Mouse (Mus musculus): ENCODE data around the gene Hvcn1. TPM values are rescaled to one million over a fixed set of nuclear protein-coding genes. Genes with fewer than 3 reads are reported as not detected.
A peak's percentile ranks its signal among the peaks of the same experiment; 100 is the strongest.

The Hvcn1 gene
- polyA plus RNA-seq, 1 experiment from 2014 or later = 1.4 TPM

DNA sequence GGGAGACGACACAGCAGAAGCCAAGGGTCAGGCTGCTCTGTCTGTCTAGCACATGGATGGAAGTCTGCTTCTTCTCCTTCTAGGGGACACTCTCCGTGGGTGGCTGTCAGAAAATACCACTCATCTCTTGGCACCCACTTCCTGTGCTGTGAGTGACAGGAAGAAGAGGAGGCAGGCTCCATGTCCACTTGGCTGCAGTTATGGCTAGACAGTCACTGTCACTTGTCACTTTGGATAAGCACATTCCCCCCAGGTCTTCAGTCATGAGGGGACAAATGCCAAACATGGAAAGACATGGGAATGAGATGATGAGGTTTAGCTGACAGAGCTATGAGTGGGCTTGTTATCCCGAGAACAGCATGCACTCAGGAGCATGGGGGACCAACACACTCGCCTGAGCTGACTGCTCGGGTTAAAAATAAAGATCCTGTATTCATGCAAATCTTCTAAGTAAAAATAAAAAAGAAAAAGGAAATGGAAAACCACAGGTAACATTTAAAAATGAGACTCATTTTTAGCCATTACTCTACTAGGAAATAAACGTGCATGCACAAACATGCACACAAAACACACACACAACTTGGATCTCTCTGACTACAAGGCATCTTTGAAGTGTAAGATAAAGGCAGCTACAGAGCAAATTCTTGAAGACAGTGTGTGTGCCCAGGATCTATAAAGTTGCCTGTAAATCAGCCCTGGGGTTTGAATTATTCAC lies 51.6 kb downstream of the Hvcn1 start:
- Histone ChIP-seq H3K4me3 (replicated peaks) (no peak overlapping the region), H3K9ac (no peak overlapping the region), H3K27ac (no peak overlapping the region), H3K36me3 (peaks cover 25% of the 10 kb centered on the region), H3K27me3 (no peaks in the 10 kb centered on the region), H3K9me3 (replicated peaks) (no peaks in the 10 kb centered on the region), H3K4me1 (replicated peaks) (peaks cover 15% of the 10 kb centered on the region), H3K4me2 (no peak overlapping the region)
- DNase-seq (no peak), ATAC-seq (ENCODE audit: low read depth) (no peak)
- WGBS (ENCODE audit: insufficient replicate concordance) = 49% methylated on average over 6 of the region's 6 CpGs

DNA sequence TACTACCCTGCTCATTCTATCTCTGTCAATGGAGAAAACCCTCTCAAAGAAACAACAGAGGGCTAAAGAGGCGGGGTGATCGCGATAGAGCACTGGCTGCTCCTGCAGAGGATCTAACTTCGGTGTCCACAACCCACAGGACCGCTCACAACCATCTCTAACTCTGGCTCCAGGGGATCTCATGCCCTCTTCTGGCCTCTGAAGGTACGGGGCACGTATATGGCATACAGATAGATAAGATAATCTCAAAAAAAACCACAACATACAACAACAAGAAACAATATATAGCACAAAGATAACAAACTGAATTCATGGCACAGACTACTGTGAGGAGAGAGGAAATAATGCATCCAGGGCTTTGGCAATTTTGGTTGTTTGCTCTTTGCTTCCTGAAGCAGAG lies 55.5 kb downstream of the Hvcn1 start:
- H3K4me3 ChIP-seq (replicated peaks) = no peak overlapping the region
- H3K9ac ChIP-seq = no peak overlapping the region
- ATAC-seq (ENCODE audit: low read depth) = no peak
- no peak for DNase-seq
- no peaks in the 10 kb centered on the region for H3K9me3 ChIP-seq (replicated peaks)
- H3K36me3 ChIP-seq = peaks cover 9% of the 10 kb centered on the region; the same call in 1 of the 2 replicates
- 0 out of 2 replicates have a peak overlapping the region, but pooled peaks have one; percentile 26 for H3K27ac ChIP-seq
- peaks cover 32% of the 10 kb centered on the region for H3K4me1 ChIP-seq (replicated peaks)
- no peaks in the 10 kb centered on the region for H3K27me3 ChIP-seq
- WGBS (ENCODE audit: insufficient replicate concordance) = 27% methylated on average over 7 of the region's 7 CpGs
- no peak overlapping the region for H3K4me2 ChIP-seq

DNA sequence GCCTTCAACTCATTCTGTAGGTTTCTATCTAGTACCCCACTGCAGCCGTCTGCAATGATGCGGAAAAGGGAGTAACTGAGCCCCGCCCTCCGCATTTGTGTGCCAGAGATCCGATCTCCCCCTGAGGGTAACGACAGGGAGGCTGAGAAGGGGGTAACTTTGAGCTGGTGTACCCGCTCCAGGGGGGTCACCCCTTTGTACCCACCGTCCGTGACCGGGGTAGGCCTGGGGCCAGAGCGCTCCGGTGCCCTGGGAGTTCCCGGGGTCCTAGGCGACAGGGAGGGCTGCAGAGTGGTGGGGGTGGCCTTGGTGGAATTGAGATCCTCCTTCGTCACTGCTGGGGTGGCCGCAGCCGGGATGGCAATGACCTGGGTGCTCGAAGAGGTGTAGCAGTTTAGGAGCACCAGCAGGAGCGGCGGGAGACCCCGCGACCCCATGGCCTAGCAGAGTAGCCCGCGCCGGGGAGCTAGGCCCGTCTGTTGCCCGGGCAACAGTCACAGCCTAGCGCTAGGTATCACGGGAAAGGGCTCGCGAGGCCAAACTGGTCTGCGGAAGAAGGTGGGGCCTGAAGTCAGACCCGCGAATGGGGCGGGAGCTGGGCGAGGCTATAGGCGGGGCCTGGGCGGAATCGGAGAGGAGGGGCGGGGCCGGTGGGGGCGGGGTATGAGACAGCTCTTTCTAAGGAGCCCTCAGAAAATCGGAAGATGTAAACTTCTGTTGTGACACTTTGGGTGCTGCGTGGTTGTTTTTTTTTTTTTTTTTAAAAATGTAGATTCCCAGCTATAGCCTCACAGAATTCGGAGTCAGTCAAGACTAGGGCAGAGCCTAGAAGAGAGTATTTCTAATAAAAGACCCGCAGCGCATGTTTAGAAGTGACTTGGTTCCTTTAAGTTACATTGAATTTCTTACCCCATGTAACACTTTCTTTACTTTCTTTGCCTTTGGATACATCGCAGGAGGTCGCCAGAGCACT lies 57.6 kb downstream of the Hvcn1 start, which contains the start of gene Tctn1:
Tctn1 (minus strand) TSS at position 528 of the 973 bp plus-strand sequence.
- peak within 1 kb of the TSS; percentile 77 for H3K27ac ChIP-seq

DNA sequence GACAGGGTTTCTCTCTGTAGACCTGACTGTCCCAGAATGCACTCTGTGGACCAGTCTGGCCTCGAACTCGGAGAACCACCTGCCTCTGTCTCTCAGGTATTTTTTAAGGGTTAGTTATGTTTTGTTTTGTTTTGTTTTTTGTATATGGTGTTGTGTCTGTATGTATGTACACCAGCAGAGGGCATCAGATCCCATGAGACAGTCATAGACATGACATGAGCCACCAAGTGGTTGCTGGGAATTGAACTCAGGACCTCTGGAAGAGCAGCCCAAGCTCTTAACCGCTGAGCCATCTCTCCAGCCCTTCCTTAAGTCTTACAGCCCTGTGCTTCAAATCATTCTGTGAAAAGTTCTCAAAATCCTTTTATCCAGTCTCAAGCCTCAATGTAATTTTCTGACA lies 58.6 kb downstream of the Hvcn1 start:
- H3K36me3 ChIP-seq = no peaks in the 10 kb centered on the region
- ATAC-seq (ENCODE audit: low read depth) (no peak), DNase-seq (peak; percentile 26)
- 0 out of 2 replicates have a peak overlapping the region, but pooled peaks have one; percentile 36 for H3K27ac ChIP-seq
- H3K9ac ChIP-seq = no peak overlapping the region
- H3K27me3 ChIP-seq = no peaks in the 10 kb centered on the region
- WGBS (ENCODE audit: insufficient replicate concordance) = 52% methylated on average over 3 of the region's 3 CpGs
- no peaks in the 10 kb centered on the region for H3K9me3 ChIP-seq (replicated peaks)
- H3K4me1 ChIP-seq (replicated peaks) = peaks cover 38% of the 10 kb centered on the region
- H3K4me3 ChIP-seq (replicated peaks) = peak overlapping the region; percentile 77; the same call in 1 of the 2 replicates
- peak overlapping the region; percentile 95 for H3K4me2 ChIP-seq

More for the DNA sequence above, 57.6 kb downstream of the Hvcn1 start, which contains the start of gene Tctn1:
- Histone ChIP-seq H3K9ac (peak within 1 kb of the TSS; percentile 80), H3K4me1 (replicated peaks) (peaks cover 38% of the 10 kb centered on the region), H3K9me3 (replicated peaks) (no peaks in the 10 kb centered on the region), H3K4me3 (replicated peaks) (peak within 1 kb of the TSS; percentile 77), H3K4me2 (peak within 1 kb of the TSS; percentile 95), H3K36me3 (no peaks in the 10 kb centered on the region), H3K27me3 (no peaks in the 10 kb centered on the region)
- 1% methylated on average over 49 of the region's 49 CpGs for WGBS (ENCODE audit: insufficient replicate concordance)
- DNase-seq = peak; percentile 91
- peak; percentile 98 for ATAC-seq (ENCODE audit: low read depth)

DNA sequence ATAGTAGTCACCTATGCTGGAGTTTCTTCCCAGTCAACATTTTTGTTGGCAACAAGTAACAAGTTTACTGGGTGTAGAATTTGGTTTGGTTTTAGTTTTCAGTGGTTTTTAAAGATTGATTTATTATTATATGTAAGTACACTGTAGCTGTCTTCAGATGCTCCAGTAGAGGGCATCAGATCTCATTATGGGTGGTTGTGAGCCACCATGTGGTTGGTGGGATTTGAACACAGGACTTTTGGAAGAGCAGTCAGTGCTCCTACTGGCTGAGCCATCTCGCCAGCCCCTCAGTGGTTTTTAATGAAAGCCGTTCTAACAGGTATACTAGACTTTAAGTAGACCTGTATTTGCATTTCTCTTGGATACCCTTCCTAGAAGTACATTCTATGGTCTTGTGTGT lies 59.3 kb downstream of the Hvcn1 start:
- Histone ChIP-seq H3K27ac (no peak overlapping the region), H3K36me3 (no peaks in the 10 kb centered on the region), H3K9me3 (replicated peaks) (no peaks in the 10 kb centered on the region), H3K4me1 (replicated peaks) (peaks cover 38% of the 10 kb centered on the region), H3K27me3 (no peaks in the 10 kb centered on the region), H3K9ac (no peak overlapping the region), H3K4me2 (no peak overlapping the region), H3K4me3 (replicated peaks) (no peak overlapping the region)
- ATAC-seq (ENCODE audit: low read depth) (no peak), DNase-seq (no peak)
- 80% methylated on average over 2 of the region's 2 CpGs for WGBS (ENCODE audit: insufficient replicate concordance)

DNA sequence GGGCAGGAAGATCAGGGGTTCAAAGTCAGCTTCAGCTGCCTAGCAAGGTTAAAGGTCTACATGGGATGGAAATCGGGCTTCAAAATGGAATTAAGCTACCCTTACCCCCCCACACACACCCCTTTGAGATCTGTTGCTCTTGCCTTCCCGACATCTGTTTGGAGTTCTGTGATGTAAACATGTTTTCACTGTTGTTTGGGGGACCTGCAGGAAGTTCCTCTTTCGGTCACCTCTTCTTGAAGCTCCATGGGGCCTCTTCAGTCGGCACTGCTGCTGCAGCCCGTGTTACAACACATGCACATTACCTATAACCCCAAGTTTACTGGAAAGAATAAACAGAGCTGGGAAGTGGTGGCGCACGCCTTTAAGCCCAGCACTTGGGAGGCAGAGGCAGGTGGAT lies 60.5 kb downstream of the Hvcn1 start:
- no peaks in the 10 kb centered on the region for H3K9me3 ChIP-seq (replicated peaks)
- DNase-seq (no peak), ATAC-seq (ENCODE audit: low read depth) (no peak)
- H3K27me3 ChIP-seq = no peaks in the 10 kb centered on the region
- H3K9ac ChIP-seq = no peak overlapping the region
- H3K36me3 ChIP-seq = no peaks in the 10 kb centered on the region
- WGBS (ENCODE audit: insufficient replicate concordance) = 46% methylated on average over 7 of the region's 7 CpGs
- H3K4me3 ChIP-seq (replicated peaks) = no peak overlapping the region
- no peak overlapping the region for H3K4me2 ChIP-seq
- peaks cover 33% of the 10 kb centered on the region for H3K4me1 ChIP-seq (replicated peaks)
- no peak overlapping the region for H3K27ac ChIP-seq

DNA sequence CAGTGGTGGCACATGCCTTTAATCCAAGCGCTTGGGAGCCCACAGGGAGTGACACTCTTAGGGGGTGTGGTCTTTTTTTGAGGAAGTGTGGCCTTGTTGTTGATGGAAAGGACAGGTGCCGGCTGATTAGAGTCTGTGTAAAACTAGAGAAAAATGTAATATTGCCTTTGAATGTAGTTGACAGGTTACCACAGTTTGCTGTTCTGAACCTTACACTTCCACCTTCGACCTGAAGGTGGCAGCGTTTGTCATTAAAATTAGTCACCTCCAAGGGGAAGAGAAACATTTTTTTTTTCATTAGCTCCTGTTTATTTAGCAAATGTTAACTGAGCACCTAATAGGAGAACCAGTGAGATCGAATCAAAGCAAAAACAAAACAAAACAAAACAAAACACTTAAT lies 61.3 kb downstream of the Hvcn1 start:
- H3K9me3 ChIP-seq (replicated peaks) = no peaks in the 10 kb centered on the region
- no peak overlapping the region for H3K9ac ChIP-seq
- no peak overlapping the region for H3K27ac ChIP-seq
- H3K4me1 ChIP-seq (replicated peaks) = peaks cover 27% of the 10 kb centered on the region
- 16% methylated on average over 5 of the region's 5 CpGs for WGBS (ENCODE audit: insufficient replicate concordance)
- DNase-seq (peak; percentile 46), ATAC-seq (ENCODE audit: low read depth) (no peak)
- no peak overlapping the region for H3K4me2 ChIP-seq
- H3K27me3 ChIP-seq = no peaks in the 10 kb centered on the region
- H3K36me3 ChIP-seq = no peaks in the 10 kb centered on the region
- H3K4me3 ChIP-seq (replicated peaks) = no peak overlapping the region

DNA sequence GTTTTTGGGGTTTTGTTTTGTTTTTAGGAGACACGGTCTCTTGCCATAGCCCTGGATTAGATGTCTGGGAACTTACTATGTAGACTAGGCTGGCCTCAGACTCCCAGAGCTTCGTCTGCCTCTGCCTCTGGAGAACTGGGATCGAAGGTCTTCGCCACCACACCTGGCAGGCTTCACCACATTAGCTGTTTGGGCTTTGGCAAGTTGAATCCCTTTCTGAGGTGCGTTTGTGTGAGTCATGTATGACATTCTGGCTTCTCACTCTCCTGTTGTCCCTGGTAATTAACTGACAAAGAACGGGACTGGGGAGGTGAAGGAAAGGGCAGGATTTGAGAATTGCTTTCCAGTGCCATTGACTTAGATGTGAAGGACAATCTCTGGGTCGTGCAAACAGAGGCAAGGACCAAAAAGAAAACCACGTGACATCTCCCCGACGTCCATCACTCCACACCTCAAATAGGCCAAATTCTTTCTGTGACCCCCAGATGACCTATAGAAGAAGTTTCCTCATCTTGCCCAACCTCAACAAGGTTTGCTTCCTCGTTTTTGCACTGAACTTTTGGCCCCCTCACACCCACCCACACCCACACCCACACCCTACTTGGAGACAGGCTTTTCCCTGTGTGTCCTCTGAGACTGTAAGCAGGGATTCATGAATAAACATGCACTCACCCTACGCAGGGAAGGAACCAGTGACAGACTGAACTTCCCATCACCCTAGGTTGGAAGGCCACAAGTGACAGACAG lies 62.4 kb downstream of the Hvcn1 start:
- H3K27me3 ChIP-seq = no peaks in the 10 kb centered on the region
- H3K4me1 ChIP-seq (replicated peaks) = peaks cover 15% of the 10 kb centered on the region
- H3K4me2 ChIP-seq = no peak overlapping the region
- 57% methylated on average over 12 of the region's 12 CpGs for WGBS (ENCODE audit: insufficient replicate concordance)
- DNase-seq (no peak), ATAC-seq (ENCODE audit: low read depth) (no peak)
- H3K36me3 ChIP-seq = no peaks in the 10 kb centered on the region
- H3K4me3 ChIP-seq (replicated peaks) = no peak overlapping the region
- no peaks in the 10 kb centered on the region for H3K9me3 ChIP-seq (replicated peaks)
- no peak overlapping the region for H3K9ac ChIP-seq
- H3K27ac ChIP-seq = no peak overlapping the region; the same call in 1 of the 2 replicates

DNA sequence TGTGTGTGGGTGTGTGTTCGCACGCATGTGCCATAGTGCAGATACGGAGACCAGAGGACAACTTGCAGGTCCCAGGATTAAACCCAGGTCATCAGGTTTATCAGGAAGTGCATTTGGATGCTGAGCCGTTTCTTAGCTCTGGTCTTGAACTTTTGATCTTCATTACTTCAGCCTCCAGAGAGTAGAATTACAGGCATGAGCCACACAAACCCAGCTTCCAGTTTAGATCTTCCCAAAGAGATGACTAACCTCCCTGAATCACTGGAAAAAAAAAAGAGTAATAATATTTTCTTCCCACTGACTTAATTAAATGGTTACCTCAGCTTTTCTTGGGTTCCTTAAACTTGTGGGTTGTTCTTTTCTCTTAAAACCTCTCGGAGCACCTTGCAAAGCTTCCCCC lies 66.2 kb downstream of the Hvcn1 start:
- 74% methylated on average over 5 of the region's 5 CpGs for WGBS (ENCODE audit: insufficient replicate concordance)

DNA sequence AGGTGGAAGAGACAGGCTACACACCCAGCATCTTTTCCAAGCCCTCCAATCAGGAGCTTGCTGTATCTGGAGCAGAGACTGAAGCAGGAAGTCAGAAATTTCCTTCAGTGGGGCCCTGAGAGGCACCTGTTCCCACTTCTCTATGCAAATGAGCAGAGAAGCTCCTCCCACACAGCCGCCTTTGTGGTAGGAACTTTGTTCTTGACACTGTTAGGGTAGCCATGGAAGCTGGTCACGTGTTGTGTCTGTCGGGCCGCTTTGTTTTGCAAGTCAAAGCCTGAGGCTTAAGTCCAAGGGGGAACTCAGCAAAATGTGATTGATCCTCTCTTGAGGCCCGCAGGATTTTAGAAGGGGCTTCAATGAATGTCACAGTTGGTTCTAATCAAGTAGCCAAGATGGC lies 68.2 kb downstream of the Hvcn1 start:
- Histone ChIP-seq H3K4me2 (no peak overlapping the region), H3K4me1 (replicated peaks) (peaks cover 8% of the 10 kb centered on the region; the same call in 1 of the 2 replicates), H3K9ac (no peak overlapping the region), H3K27me3 (peaks cover 3% of the 10 kb centered on the region; the same call in 1 of the 2 replicates), H3K36me3 (no peaks in the 10 kb centered on the region), H3K4me3 (replicated peaks) (no peak overlapping the region), H3K27ac (peak overlapping the region; percentile 24), H3K9me3 (replicated peaks) (no peaks in the 10 kb centered on the region)
- DNase-seq = no peak
- ATAC-seq (ENCODE audit: low read depth) = peak; percentile 67
- WGBS (ENCODE audit: insufficient replicate concordance) = 13% methylated on average over 5 of the region's 5 CpGs

More for the DNA sequence above, 66.2 kb downstream of the Hvcn1 start:
- Histone ChIP-seq H3K4me3 (replicated peaks) (no peak overlapping the region), H3K27ac (no peak overlapping the region), H3K4me1 (replicated peaks) (peaks cover 11% of the 10 kb centered on the region; the same call in 1 of the 2 replicates), H3K27me3 (no peaks in the 10 kb centered on the region), H3K36me3 (no peaks in the 10 kb centered on the region), H3K9me3 (replicated peaks) (no peaks in the 10 kb centered on the region), H3K4me2 (no peak overlapping the region), H3K9ac (no peak overlapping the region)
- ATAC-seq (ENCODE audit: low read depth) = no peak
- DNase-seq = no peak

DNA sequence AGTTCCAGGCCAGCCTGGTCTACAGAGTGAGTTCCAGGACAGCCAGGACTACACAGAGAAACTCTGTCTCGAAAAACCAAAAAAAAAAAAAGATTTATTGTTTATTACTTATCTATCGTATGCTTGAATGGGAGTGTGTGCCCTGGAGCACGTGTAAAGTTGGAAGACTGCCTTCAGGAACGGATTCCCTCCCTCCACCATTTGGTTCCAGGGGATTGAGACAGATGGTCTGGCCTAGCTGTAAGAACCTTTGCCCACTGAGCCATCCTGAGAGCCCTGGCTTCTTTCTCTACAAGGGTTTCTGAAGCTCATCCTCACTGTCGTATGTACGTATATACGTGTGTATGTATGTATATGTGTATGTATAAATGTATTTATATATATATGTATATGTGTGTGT lies 72.3 kb downstream of the Hvcn1 start:
- peaks cover 32% of the 10 kb centered on the region for H3K4me1 ChIP-seq (replicated peaks)
- DNase-seq = no peak
- 80% methylated on average over 7 of the region's 7 CpGs for WGBS (ENCODE audit: insufficient replicate concordance)

More for the DNA sequence above, 72.3 kb downstream of the Hvcn1 start:
- H3K27ac ChIP-seq = no peak overlapping the region
- no peak for ATAC-seq (ENCODE audit: low read depth)
- H3K9ac ChIP-seq = no peak overlapping the region
- no peaks in the 10 kb centered on the region for H3K36me3 ChIP-seq
- H3K9me3 ChIP-seq (replicated peaks) = no peaks in the 10 kb centered on the region
- H3K4me3 ChIP-seq (replicated peaks) = no peak overlapping the region
- H3K27me3 ChIP-seq = peaks cover 29% of the 10 kb centered on the region
- H3K4me2 ChIP-seq = no peak overlapping the region

Measured in liver, embryonic 13.5 days (tissue).